Mouse (Mus musculus) CH12.LX (cell line): Measurements from ENCODE around the gene Rnd1. TPM values are rescaled to one million over a fixed set of nuclear protein-coding genes. Genes with fewer than 3 reads are reported as not detected.

Experiments
- DNase-seq: peaks from one replicate; pipeline ENCODE4 v3.0.0-alpha.2; 2013; ENCODE audit errors: extremely low read depth
- H3K27ac ChIP-seq: 2 replicates; pipeline ENCODE4 v1.5.1; 2012; ENCODE audit warnings: low read depth, mild to moderate bottlenecking, control low read depth, moderate library complexity; ENCODE audit not compliant: insufficient read depth
- H3K27me3 ChIP-seq: replicated peaks from 2 replicates; pipeline ENCODE3; 2012; ENCODE audit warnings: inconsistent platforms
- H3K36me3 ChIP-seq, 2 experiments: replicated peaks in 1 of 2; 2 replicates each; pipeline versions ENCODE3 to v1.6.1; 2012; ENCODE audit warnings: inconsistent platforms in 1 of 2, low read length in 1 of 2, mild to moderate bottlenecking in 1 of 2, mixed read lengths in 1 of 2, moderate library complexity in 1 of 2; ENCODE audit not compliant: control insufficient read depth in 1 of 2, insufficient read depth in 1 of 2
- H3K4me1 ChIP-seq, 2 experiments: 2 replicates each; pipeline ENCODE4 v1.6.1; 2012; ENCODE audit warnings: inconsistent platforms in 1 of 2, moderate library complexity in 1 of 2; ENCODE audit not compliant: insufficient read depth in 2 of 2, control insufficient read depth in 1 of 2
- H3K4me2 ChIP-seq: 2 replicates; pipeline ENCODE4 v1.6.1; 2012; ENCODE audit warnings: low read depth, mild to moderate bottlenecking, control low read depth; ENCODE audit not compliant: poor library complexity, insufficient read depth, severe bottlenecking
- H3K4me3 ChIP-seq, 3 experiments: fragments of 150-350 bp in 1 of 3; sonication (generic) in 1 of 3; replicated peaks in 1 of 3; 2 replicates each; pipeline versions ENCODE3 to v1.5.1; 2011 to 2012; ENCODE audit warnings: low read depth in 2 of 3, low read length in 2 of 3, mild to moderate bottlenecking in 2 of 3, moderate library complexity in 2 of 3, control low read depth in 1 of 3, improper control_type of control experiment in 1 of 3, inconsistent platforms in 1 of 3, mixed read lengths in 1 of 3; ENCODE audit not compliant: poor library complexity in 1 of 3
- H3K79me2 ChIP-seq: replicated peaks from 2 replicates; pipeline ENCODE4 v1.6.1; 2012; ENCODE audit warnings: mild to moderate bottlenecking, moderate library complexity; ENCODE audit not compliant: control insufficient read depth, poor library complexity, insufficient read depth, severe bottlenecking; ENCODE audit errors: extremely low read depth
- H3K9ac ChIP-seq: 2 replicates; pipeline ENCODE4 v1.6.1; 2012; ENCODE audit warnings: low read depth, mild to moderate bottlenecking, control low read depth, moderate library complexity; ENCODE audit not compliant: insufficient read depth
- H3K9me3 ChIP-seq: replicated peaks from 2 replicates; pipeline ENCODE3; 2012; ENCODE audit warnings: low read length, inconsistent platforms, mixed read lengths
- BHLHE40 ChIP-seq: IDR thresholded peaks from 2 replicates; pipeline ENCODE4 v1.6.1; 2011; ENCODE audit warnings: mild to moderate bottlenecking, low read depth, low read length, improper control_type of control experiment
- CHD2 ChIP-seq: IDR thresholded peaks from 2 replicates; pipeline ENCODE4 v1.6.1; 2011; ENCODE audit warnings: low read length, improper control_type of control experiment
- ELF1 ChIP-seq: IDR thresholded peaks from 2 replicates; pipeline ENCODE4 v1.6.1; 2014; ENCODE audit warnings: low read depth, mild to moderate bottlenecking, inconsistent platforms, low read length, improper control_type of control experiment
- EP300 ChIP-seq: IDR thresholded peaks from 2 replicates; pipeline ENCODE4 v1.6.1; 2011; ENCODE audit warnings: low read length, improper control_type of control experiment
- HCFC1 ChIP-seq: IDR thresholded peaks from 2 replicates; pipeline ENCODE4 v1.6.1; 2012; ENCODE audit warnings: low read depth, mild to moderate bottlenecking, inconsistent platforms, low read length, improper control_type of control experiment
- IRF4 ChIP-seq: IDR thresholded peaks from 2 replicates; pipeline ENCODE4 v1.6.1; 2014; ENCODE audit warnings: low read depth, mild to moderate bottlenecking, inconsistent platforms, low read length, improper control_type of control experiment
- JUND ChIP-seq: conservative IDR thresholded peaks from 2 replicates; pipeline ENCODE4 v1.6.1; 2011; ENCODE audit warnings: low read depth, low read length, improper control_type of control experiment
- MAX ChIP-seq: IDR thresholded peaks from 2 replicates; pipeline ENCODE4 v1.6.1; 2011; ENCODE audit warnings: low read length, improper control_type of control experiment
- MAZ ChIP-seq: IDR thresholded peaks from 2 replicates; pipeline ENCODE4 v1.6.1; 2012; ENCODE audit warnings: low read depth, mild to moderate bottlenecking, inconsistent platforms, low read length, improper control_type of control experiment, moderate library complexity
- MEF2A ChIP-seq: IDR thresholded peaks from 2 replicates; pipeline ENCODE4 v1.6.1; 2014; ENCODE audit warnings: low read depth, mild to moderate bottlenecking, inconsistent platforms, low read length, improper control_type of control experiment, borderline replicate concordance
- MXI1 ChIP-seq: IDR thresholded peaks from 2 replicates; pipeline ENCODE4 v1.6.1; 2011; ENCODE audit warnings: mild to moderate bottlenecking, low read depth, low read length, improper control_type of control experiment
- NELFE ChIP-seq: IDR thresholded peaks from 2 replicates; pipeline ENCODE4 v1.6.1; 2011; ENCODE audit warnings: low read depth, low read length, improper control_type of control experiment
- NRF1 ChIP-seq: IDR thresholded peaks from 2 replicates; pipeline ENCODE4 v1.6.1; 2014; ENCODE audit warnings: low read depth, mild to moderate bottlenecking, inconsistent platforms, low read length, improper control_type of control experiment, moderate library complexity
- PAX5 ChIP-seq: IDR thresholded peaks from 2 replicates; pipeline ENCODE4 v1.6.1; 2012; ENCODE audit warnings: low read length, inconsistent platforms, mixed read lengths
- POLR2A ChIP-seq: IDR thresholded peaks from 2 replicates; pipeline ENCODE4 v1.6.1; 2011; ENCODE audit warnings: low read depth, mild to moderate bottlenecking, improper control_type of control experiment, low read length
- POLR2AphosphoS2 ChIP-seq: IDR thresholded peaks from 2 replicates; pipeline ENCODE4 v1.6.1; 2011; ENCODE audit warnings: low read depth, low read length, improper control_type of control experiment
- SIN3A ChIP-seq: IDR thresholded peaks from 2 replicates; pipeline ENCODE4 v1.6.1; 2012; ENCODE audit warnings: low read length, improper control_type of control experiment, inconsistent platforms
- SMC3 ChIP-seq: IDR thresholded peaks from 2 replicates; pipeline ENCODE4 v1.6.1; 2011; ENCODE audit warnings: low read depth, low read length, improper control_type of control experiment
- TBP ChIP-seq: conservative IDR thresholded peaks from 2 replicates; pipeline ENCODE4 v1.6.1; 2011; ENCODE audit warnings: low read depth, low read length, improper control_type of control experiment
- TCF12 ChIP-seq: IDR thresholded peaks from 2 replicates; pipeline ENCODE4 v1.6.1; 2014; ENCODE audit warnings: low read depth, mild to moderate bottlenecking, inconsistent platforms, low read length, improper control_type of control experiment
- UBTF ChIP-seq: IDR thresholded peaks from 2 replicates; pipeline ENCODE4 v1.6.1; 2012; ENCODE audit warnings: low read depth, mild to moderate bottlenecking, inconsistent platforms, low read length, improper control_type of control experiment, moderate library complexity
- USF1 ChIP-seq: IDR thresholded peaks from 2 replicates; pipeline ENCODE4 v1.6.1; 2014; ENCODE audit warnings: low read depth, mild to moderate bottlenecking, inconsistent platforms, low read length, improper control_type of control experiment
- ZMIZ1 ChIP-seq: IDR thresholded peaks from 2 replicates; pipeline ENCODE4 v1.6.1; 2012; ENCODE audit warnings: low read depth, mild to moderate bottlenecking, inconsistent platforms, low read length, improper control_type of control experiment
- dilution Hi-C: fragments of 300-500 bp; cut with MboI; formaldehyde crosslinking; loops from 2 replicates; pipeline ENCODE4 v1.14.3; 2020; ENCODE audit warnings: low sequenced_read_pairs; ENCODE audit not compliant: extremely low pct_unique_long_range_greater_than_20kb, extremely low pct_ligation_motif_present
- in situ Hi-C: fragments of 300-500 bp; cut with MboI; formaldehyde crosslinking; loops from 3 replicates; pipeline ENCODE4 v1.14.3; 2019; ENCODE audit warnings: low sequenced_read_pairs, low pct_ligation_motif_present, low pct_unique_long_range_greater_than_20kb, mixed read lengths
- polyA plus RNA-seq: library from polyadenylated mRNA; unstranded; fragments of >175 nt; gene quantifications from 2 replicates; pipeline ENCODE4 v1.2.1, GENCODE M21; 2012; ENCODE audit warnings: low read depth; ENCODE audit not compliant: insufficient read length
- total RNA-seq, 2 experiments: library from RNA; depleted of rRNA; stranded (reverse); fragments of 300-350 nt in 1 of 2; fragments of >200 nt in 1 of 2; gene quantifications; 2 replicates each; pipeline ENCODE4 v1.2.3; 2012 to 2014

The Rnd1 gene
- 3.8 and 6.3 TPM in 2 replicates for total RNA-seq (2012; rRNA removed)
- 5.8 and 9.4 TPM in 2 replicates for total RNA-seq (2014; rRNA removed)
- polyA plus RNA-seq = 5.7 and 6.0 TPM in 2 replicates

DNA sequence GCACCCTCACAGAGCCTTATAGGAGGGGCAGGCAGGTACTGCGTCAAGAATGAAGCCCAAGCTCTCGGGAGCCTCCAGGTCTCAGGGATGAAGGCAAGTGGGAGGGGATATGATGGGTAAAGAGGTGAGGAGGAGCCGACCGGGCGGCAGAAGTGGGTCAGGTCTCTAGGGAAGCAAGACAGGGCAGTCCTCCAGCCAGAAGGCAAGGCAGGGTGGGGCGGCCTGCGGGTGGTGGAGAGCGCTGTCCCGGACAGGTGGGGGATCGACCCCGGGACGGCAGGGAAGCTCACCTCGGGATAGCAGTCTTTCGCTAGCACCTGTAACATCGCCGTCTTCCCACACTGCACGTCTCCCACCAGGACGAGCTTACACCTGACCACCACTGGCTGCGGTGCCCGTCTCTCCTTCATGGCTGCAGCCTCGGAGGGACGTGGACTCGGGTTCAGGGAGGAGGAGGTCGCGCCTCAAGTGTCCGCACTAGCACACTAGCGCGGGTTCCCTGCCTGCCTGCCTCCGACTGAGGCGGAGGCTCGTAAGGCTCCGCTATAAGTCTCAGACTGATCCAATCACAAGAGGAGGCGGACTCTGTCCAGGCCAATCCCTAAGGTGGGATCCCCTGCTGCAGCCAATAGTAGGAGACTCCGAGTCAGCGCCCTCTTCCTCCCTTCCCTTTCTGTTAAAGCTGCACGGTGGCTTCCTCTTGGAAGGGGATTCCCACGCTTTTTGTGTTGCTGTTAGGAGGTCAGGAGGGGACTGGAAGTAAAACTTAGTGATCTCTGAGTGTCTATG lies at the start of gene Rnd1:
TSS of gene Rnd1 (minus strand) at position 522 of the 789 bp plus-strand sequence.
- Histone ChIP-seq H3K9ac (peak within 1 kb of the TSS; percentile 22; the same call in 1 of the 2 replicates), H3K27me3 (peaks cover 12% of the 10 kb centered on the region), H3K36me3 (peaks cover 0 to 27% of the 10 kb centered on the region in 2 experiments), H3K9me3 (no peaks in the 10 kb centered on the region), H3K4me1 (peaks cover 14 to 34% of the 10 kb centered on the region in 2 experiments), H3K79me2 (no peaks in the 10 kb centered on the region), H3K4me3 (peak within 1 kb of the TSS; percentile 61 to 79 (median 62)), H3K4me2 (peak within 1 kb of the TSS; percentile 65), H3K27ac (no peak within 1 kb of the TSS)
- peak; percentile 41; the same call in 1 of the 2 replicates for TF ChIP-seq HCFC1
- peak; percentile 99 for TF ChIP-seq POLR2A
- peak; percentile 91 for TF ChIP-seq CHD2
- TF ChIP-seq MXI1 = peak; percentile 25; the same call in 1 of the 2 replicates
- no peak for TF ChIP-seq PAX5
- peak; percentile 96 for TF ChIP-seq ZMIZ1
- TF ChIP-seq JUND = no peak
- no peak for TF ChIP-seq MAZ
- 0 out of 2 replicates have a peak, but pooled peaks have one; percentile 24 for TF ChIP-seq EP300
- peak; percentile 79 for TF ChIP-seq ELF1
- TF ChIP-seq NRF1 = 0 out of 2 replicates have a peak, but pooled peaks have one; percentile 23
- no peak for TF ChIP-seq USF1
- peak; percentile 95 for TF ChIP-seq NELFE
- peak; percentile 81 for TF ChIP-seq TCF12
- TF ChIP-seq UBTF = no peak
- TF ChIP-seq POLR2AphosphoS2 = peak; percentile 26; the same call in 1 of the 2 replicates
- peak; percentile 97 for TF ChIP-seq TBP
- TF ChIP-seq SIN3A = peak; percentile 76
- TF ChIP-seq IRF4 = 0 out of 2 replicates have a peak, but pooled peaks have one; percentile 4
- no peak for TF ChIP-seq MEF2A
- no peak for TF ChIP-seq SMC3
- TF ChIP-seq BHLHE40 = peak; percentile 23; the same call in 1 of the 2 replicates
- peak; percentile 79; the same call in 1 of the 2 replicates for TF ChIP-seq MAX
- dilution Hi-C loops = no loop called here
- peak; percentile 94 for DNase-seq
- in situ Hi-C loops = no loop called here
